In genomic region chr15:96873562-96873961, GRCm38 (mm10) we compare ENCODE assay signal across 13 mouse cellular contexts.
DNase-seq lines count a peak whose midpoint lies in the region; ATAC-seq and TF ChIP-seq lines count a peak whose summit lies in the region.
"Had no signal": no experiment of that assay in that cellular context is flagged by ENCODE, and none has a peak within 500 bp of the region (broad histone marks: within the 10 kb centered on the region; RNA-seq: fewer than 3 reads in every experiment).

No protein-coding gene starts in this region.

- no peak overlapping the region for H3K4me3 ChIP-seq in C2C12 (ENCODE audit: insufficient read depth, poor library complexity, severe bottlenecking)
- H3K4me3 ChIP-seq in embryonic facial prominence, embryonic 11.5 days (ENCODE audit: low read depth, low read length): no peak overlapping the region
- H3K4me3 ChIP-seq: forebrain, embryonic 13.5 days; liver, embryonic 15.5 days; midbrain, embryonic 10.5 days had no signal

- WGBS in embryonic facial prominence, embryonic 11.5 days: 76% methylated on average over 7 of the region's 7 CpGs

- no peak overlapping the region for H3K4me2 ChIP-seq in embryonic facial prominence, embryonic 11.5 days (ENCODE audit: low read depth, low read length)
- H3K4me2 ChIP-seq: forebrain, embryonic 13.5 days; liver, embryonic 15.5 days had no signal

- no peaks in the 10 kb centered on the region for H3K79me3 ChIP-seq in C2C12 (ENCODE audit: low read depth)

- H3K79me2 ChIP-seq in C2C12 (ENCODE audit: control insufficient read depth, insufficient read depth): no peaks in the 10 kb centered on the region

- no peak for TF ChIP-seq CTCF in C2C12 (IDR thresholded peaks at IDR 0.05; ENCODE audit: control insufficient read depth, insufficient read depth, insufficient read length)

- no peak overlapping the region for H3ac ChIP-seq in C2C12 (ENCODE audit: control insufficient read depth, insufficient read length, low read depth)

- H3K27me3 ChIP-seq in C2C12 (ENCODE audit: control insufficient read depth, insufficient read depth, insufficient read length): no peaks in the 10 kb centered on the region
- no peaks in the 10 kb centered on the region for H3K27me3 ChIP-seq in embryonic facial prominence, embryonic 11.5 days (ENCODE audit: control insufficient read depth, insufficient read depth, low read length)
- H3K27me3 ChIP-seq: CH12.LX; forebrain, embryonic 13.5 days; liver, embryonic 15.5 days had no signal

- DNase-seq in heart, postnatal 4 days: peak; percentile 4
- no peak for DNase-seq in heart, postnatal 14 days
- DNase-seq in embryonic facial prominence, embryonic 11.5 days (ENCODE audit: low spot score): peak; percentile 8
- peak; percentile 48 to 67 for DNase-seq in kidney, postnatal 4 days
- no peak for DNase-seq in spleen, adult 12 weeks (ENCODE audit: low spot score)
- DNase-seq in MN1 (ENCODE audit: low spot score): no peak
- no peak for DNase-seq in ovary, postnatal 14 days (ENCODE audit: low spot score)
- DNase-seq: cerebellum, adult 18-20 months had no signal

- no peaks in the 10 kb centered on the region for H3K4me1 ChIP-seq in embryonic facial prominence, embryonic 11.5 days (ENCODE audit: control insufficient read depth, insufficient read depth, low read length)
- H3K4me1 ChIP-seq: forebrain, embryonic 13.5 days; liver, embryonic 15.5 days; midbrain, embryonic 10.5 days had no signal

- intact Hi-C loops in heart, postnatal 14 days (cut with DNase I): no loop called here

- no peaks in the 10 kb centered on the region for H3K9me3 ChIP-seq in embryonic facial prominence, embryonic 11.5 days (replicated peaks; ENCODE audit: control insufficient read depth, low read length)
- H3K9me3 ChIP-seq: forebrain, embryonic 13.5 days; liver, embryonic 15.5 days; midbrain, embryonic 10.5 days had no signal

- H3K36me3 ChIP-seq in C2C12 (ENCODE audit: control insufficient read depth, insufficient read depth): no peaks in the 10 kb centered on the region
- H3K36me3 ChIP-seq in embryonic facial prominence, embryonic 11.5 days (replicated peaks; ENCODE audit: control insufficient read depth, insufficient read depth, low read depth, low read length): no peaks in the 10 kb centered on the region
- H3K36me3 ChIP-seq: liver, embryonic 15.5 days; midbrain, embryonic 10.5 days had no signal

- no peak overlapping the region for H3K9ac ChIP-seq in embryonic facial prominence, embryonic 11.5 days (replicated peaks; ENCODE audit: low read length)
- H3K9ac ChIP-seq: forebrain, embryonic 13.5 days; liver, embryonic 15.5 days had no signal

- no peak for ATAC-seq in embryonic facial prominence, embryonic 11.5 days (replicated peaks; ENCODE audit: insufficient number of reproducible peaks, low FRiP score, low TSS enrichment, low read depth)
- ATAC-seq: forebrain, embryonic 13.5 days had no signal

- 0 out of 2 replicates have a peak overlapping the region, but pooled peaks have one; percentile 16 for H3K27ac ChIP-seq in embryonic facial prominence, embryonic 11.5 days (replicated peaks; ENCODE audit: low read depth, low read length)
- H3K27ac ChIP-seq: forebrain, embryonic 13.5 days; liver, embryonic 15.5 days; midbrain, embryonic 10.5 days had no signal

TF ChIP-seq in C2C12, 6 proteins besides CTCF, POLR2A, EP300 and RAD21:
- TF ChIP-seq FOSL1 (IDR thresholded peaks at IDR 0.05; ENCODE audit: insufficient read depth, low read length, poor library complexity, severe bottlenecking) (no peak), USF1 (IDR thresholded peaks at IDR 0.05; ENCODE audit: low read depth) (no peak), MAX (IDR thresholded peaks at IDR 0.05) (no peak), CEBPB (IDR thresholded peaks at IDR 0.05; ENCODE audit: low read depth) (peak; percentile 87), MYOG (IDR thresholded peaks at IDR 0.05; ENCODE audit: control insufficient read depth, extremely low read depth, insufficient read length) (no peak), MYOD1 (IDR thresholded peaks at IDR 0.05; ENCODE audit: control insufficient read depth, insufficient read length, low read depth) (no peak)

Comparison
In these comparisons a context has a peak if more than half of its experiments do, and no peak if none do; other contexts are left out.
1. DNase-seq: peak in heart, postnatal 4 days (single experiment), embryonic facial prominence, embryonic 11.5 days (single experiment) and kidney, postnatal 4 days (2 of 2); none in heart, postnatal 14 days (0 of 2), spleen, adult 12 weeks (single experiment), MN1 (single experiment) and ovary, postnatal 14 days (single experiment).